Mouse (Mus musculus) cerebellum, adult 2 months (tissue): ENCODE results near the gene Gpr143.

Experiments used
- CTCF ChIP-seq: fragments of 200-500 bp; IDR thresholded peaks from 2 replicates; pipeline ENCODE4 v1.5.1; 2011; ENCODE audit warnings: low read depth, mild to moderate bottlenecking, control low read depth, low read length, moderate library complexity, borderline replicate concordance; ENCODE audit not compliant: insufficient read depth
- POLR2A ChIP-seq: fragments of 200-500 bp; IDR thresholded peaks from 2 replicates; pipeline ENCODE4 v1.6.1; 2011; ENCODE audit warnings: low read length, control low read depth, borderline replicate concordance; ENCODE audit not compliant: insufficient read depth

DNA sequence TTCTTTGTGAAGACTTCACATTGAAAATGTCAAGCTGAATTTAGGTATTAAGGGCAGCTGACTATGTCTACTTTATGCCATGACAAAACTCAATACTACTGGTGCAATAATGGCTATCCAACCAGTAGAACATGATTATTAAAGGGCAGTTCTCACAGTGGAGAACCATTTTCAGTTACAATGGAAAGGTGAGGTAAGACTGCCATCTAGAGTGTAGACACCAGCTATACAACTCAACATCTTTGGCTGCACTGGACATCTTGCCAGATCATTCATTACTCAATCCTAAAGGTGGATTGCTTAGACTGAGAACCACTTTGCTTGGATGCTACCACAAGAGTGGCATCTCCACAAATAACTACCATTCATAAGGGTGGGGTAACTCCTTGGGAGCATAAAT lies 37.3 kb downstream of the Gpr143 start:
- TF ChIP-seq CTCF (peak; percentile 10; the same call in 1 of the 2 replicates), POLR2A (no peak)
